Mouse (Mus musculus) forebrain, embryonic 15.5 days (tissue): ENCODE results near the gene Macrod2. TPM values are rescaled to one million over a fixed set of nuclear protein-coding genes. Genes with fewer than 3 reads are reported as not detected.

Source experiments
- ATAC-seq: fragments of 200-750 bp; cut with Nextera tagmentation; replicated peaks from 2 replicates; pipeline ENCODE4 v1.8.0; 2017; ENCODE audit warnings: mild to moderate bottlenecking, moderate TSS enrichment, moderate library complexity
- H3K27ac ChIP-seq: fragments of 300-500 bp; sonication (generic); replicated peaks from 2 replicates; pipeline ENCODE4 v1.5.1; 2015; ENCODE audit warnings: mild to moderate bottlenecking, inconsistent platforms
- H3K27me3 ChIP-seq: fragments of 300-500 bp; sonication (generic); 2 replicates; pipeline ENCODE4 v1.6.1; 2015; ENCODE audit warnings: inconsistent platforms
- H3K36me3 ChIP-seq: fragments of 300-500 bp; sonication (generic); 2 replicates; pipeline ENCODE4 v1.6.1; 2015; ENCODE audit warnings: mild to moderate bottlenecking, inconsistent platforms
- H3K4me1 ChIP-seq: fragments of 300-500 bp; sonication (generic); 2 replicates; pipeline ENCODE4 v1.6.1; 2015; ENCODE audit warnings: inconsistent platforms
- H3K4me2 ChIP-seq: fragments of 300-500 bp; sonication (generic); replicated peaks from 2 replicates; pipeline ENCODE4 v1.6.1; 2015; ENCODE audit warnings: mild to moderate bottlenecking, inconsistent platforms
- H3K4me3 ChIP-seq: fragments of 300-500 bp; sonication (generic); 2 replicates; pipeline ENCODE4 v1.5.1; 2015; ENCODE audit warnings: mild to moderate bottlenecking, inconsistent platforms
- H3K9ac ChIP-seq: fragments of 300-500 bp; sonication (generic); replicated peaks from 2 replicates; pipeline ENCODE4 v1.6.1; 2015; ENCODE audit warnings: mild to moderate bottlenecking, inconsistent platforms
- H3K9me3 ChIP-seq: fragments of 300-500 bp; sonication (generic); 2 replicates; pipeline ENCODE4 v1.6.1; 2016; ENCODE audit warnings: inconsistent platforms
- WGBS: fragments of 180-500 bp; shearing (Covaris S2); methylation state at CpG from one replicate; pipeline ENCODE4 v1.1.7; 2015; ENCODE audit warnings: mixed read lengths; 5-methylcytosine and 5-hydroxymethylcytosine counted together
- polyA plus RNA-seq: library from polyadenylated mRNA; unstranded; fragments of >200 nt; fragmentation: Nextera tagmentation; extraction: Ambion mirVana; gene quantifications from 2 replicates; pipeline ENCODE4 v1.2.1, GENCODE M21; 2015

Gene Macrod2
- polyA plus RNA-seq, 1 experiment from 2014 or later, result 93.1 TPM

DNA sequence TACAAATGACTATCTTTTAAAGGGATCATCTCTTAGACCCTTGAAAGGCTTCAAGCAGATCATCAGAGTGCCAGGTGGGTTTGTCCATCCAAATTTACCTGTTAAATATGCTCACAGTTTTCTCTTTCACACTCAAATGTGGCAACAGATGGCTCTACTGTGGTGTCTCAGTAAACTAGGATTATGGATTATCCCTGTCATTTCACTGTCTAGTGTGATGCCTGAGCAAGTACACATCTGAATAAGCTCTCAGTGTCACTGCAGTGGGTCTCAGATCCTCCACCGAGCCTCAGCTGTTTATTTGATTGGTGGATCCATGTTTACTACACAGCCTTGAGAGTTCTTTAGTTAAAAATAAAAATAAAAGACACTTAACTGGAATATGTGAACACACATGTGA, 1343.6 kb downstream of the Macrod2 start:
- Histone ChIP-seq H3K4me3 (no peak overlapping the region), H3K27ac (no peak overlapping the region), H3K4me2 (no peak overlapping the region), H3K9ac (no peak overlapping the region), H3K9me3 (no peaks in the 10 kb centered on the region), H3K27me3 (no peaks in the 10 kb centered on the region), H3K36me3 (no peaks in the 10 kb centered on the region), H3K4me1 (no peaks in the 10 kb centered on the region)
- no peak for ATAC-seq
- WGBS, result 60% methylated on average over 1 of the region's 1 CpGs

DNA sequence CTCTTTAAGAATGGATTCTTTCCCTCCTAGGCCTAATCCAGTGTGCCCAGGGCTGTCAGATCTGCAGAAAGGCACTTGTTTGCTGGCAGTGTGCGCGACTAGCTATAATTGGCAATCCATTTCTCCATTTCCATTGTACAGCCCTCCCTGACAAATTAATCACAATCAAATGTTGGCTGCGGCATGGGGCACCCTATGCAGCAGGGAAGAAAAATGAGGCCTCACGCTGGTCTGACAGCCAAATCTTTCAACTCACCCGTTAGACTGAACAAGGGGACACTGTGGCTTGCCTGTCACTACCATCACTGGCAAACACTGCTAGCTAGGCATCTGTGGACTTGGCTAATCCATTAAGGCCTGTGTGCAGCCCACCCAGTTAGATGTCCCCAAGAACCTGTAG, 1345.2 kb downstream of the Macrod2 start:
- WGBS, result 40% methylated on average over 5 of the region's 5 CpGs
- Histone ChIP-seq H3K9ac (no peak overlapping the region), H3K27ac (no peak overlapping the region), H3K4me3 (no peak overlapping the region), H3K36me3 (no peaks in the 10 kb centered on the region), H3K4me2 (no peak overlapping the region), H3K4me1 (no peaks in the 10 kb centered on the region), H3K9me3 (no peaks in the 10 kb centered on the region), H3K27me3 (no peaks in the 10 kb centered on the region)
- peak; percentile 81 for ATAC-seq

DNA sequence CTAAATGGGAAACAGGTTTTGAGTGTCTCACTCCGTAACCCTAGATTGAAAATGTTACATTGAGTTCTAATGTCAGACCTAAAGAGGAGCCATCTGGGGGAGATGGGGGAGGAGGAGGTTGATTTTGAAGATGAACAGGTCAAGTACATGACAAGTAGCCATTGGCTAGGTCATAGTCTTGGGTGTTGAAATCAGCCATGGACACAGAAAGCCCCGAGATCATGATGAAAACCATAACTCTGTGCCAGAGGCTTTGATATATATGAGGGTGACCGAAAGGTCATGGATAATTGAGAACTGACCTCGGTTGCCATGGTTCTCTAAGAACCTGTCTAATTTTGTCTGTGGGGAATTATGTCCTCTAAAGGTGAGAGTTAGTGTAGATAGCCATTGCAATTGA, 1405.1 kb downstream of the Macrod2 start:
- H3K27me3 ChIP-seq, result no peaks in the 10 kb centered on the region
- no peak overlapping the region for H3K9ac ChIP-seq
- no peak for ATAC-seq
- H3K4me3 ChIP-seq, result no peak overlapping the region
- H3K4me2 ChIP-seq, result no peak overlapping the region
- no peaks in the 10 kb centered on the region for H3K9me3 ChIP-seq
- 85% methylated on average over 4 of the region's 4 CpGs for WGBS
- no peaks in the 10 kb centered on the region for H3K36me3 ChIP-seq
- no peak overlapping the region for H3K27ac ChIP-seq
- H3K4me1 ChIP-seq, result no peaks in the 10 kb centered on the region

DNA sequence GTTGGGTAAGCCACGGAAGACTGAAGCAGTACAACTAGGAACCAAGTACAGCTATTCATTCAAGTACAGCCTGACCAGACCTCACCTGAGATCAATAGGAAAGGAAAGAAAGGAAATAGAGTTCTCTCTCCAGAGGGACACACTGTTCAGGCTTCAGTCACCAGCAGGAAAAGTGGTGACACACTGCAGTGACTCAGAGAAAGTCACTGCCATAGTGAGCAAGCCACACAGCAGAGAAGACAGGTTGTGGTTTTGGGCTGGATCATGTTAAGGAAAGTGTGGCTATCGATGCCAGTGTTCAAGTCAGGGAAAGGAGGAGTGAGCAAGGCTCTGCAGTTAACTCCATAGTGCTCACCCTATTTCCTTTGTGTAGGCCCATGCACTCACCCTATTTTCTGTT, 1405.8 kb downstream of the Macrod2 start:
- no peak overlapping the region for H3K4me2 ChIP-seq
- no peak overlapping the region for H3K27ac ChIP-seq
- H3K9ac ChIP-seq, result no peak overlapping the region
- H3K4me1 ChIP-seq, result no peaks in the 10 kb centered on the region
- no peaks in the 10 kb centered on the region for H3K9me3 ChIP-seq
- no peak overlapping the region for H3K4me3 ChIP-seq
- no peaks in the 10 kb centered on the region for H3K36me3 ChIP-seq
- H3K27me3 ChIP-seq, result no peaks in the 10 kb centered on the region
- no peak for ATAC-seq
- WGBS, result 61% methylated on average over 2 of the region's 2 CpGs

DNA sequence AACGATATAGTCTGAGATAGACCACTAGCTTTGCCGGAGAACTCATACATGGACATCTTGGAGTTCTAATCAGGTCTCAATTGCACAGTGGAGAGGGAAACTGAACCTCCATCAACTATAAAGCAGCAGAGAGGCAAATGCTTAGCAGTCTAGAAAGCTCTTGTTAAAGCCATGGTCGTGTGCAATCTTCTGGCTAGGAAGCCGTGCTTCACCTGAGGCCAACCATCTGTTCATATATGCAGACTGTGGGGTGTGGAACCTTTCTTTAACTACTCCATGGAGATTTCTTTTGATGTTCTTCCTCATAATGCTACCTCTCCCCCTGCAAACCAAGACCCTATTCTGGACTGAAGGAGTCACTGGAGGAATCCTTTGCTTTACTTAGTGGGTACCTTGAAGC, 1421.2 kb downstream of the Macrod2 start:
- ATAC-seq, result no peak
- Histone ChIP-seq H3K36me3 (no peaks in the 10 kb centered on the region), H3K27me3 (no peaks in the 10 kb centered on the region), H3K4me1 (peaks cover 8% of the 10 kb centered on the region; the same call in 1 of the 2 replicates), H3K4me2 (no peak overlapping the region), H3K9ac (no peak overlapping the region), H3K4me3 (no peak overlapping the region), H3K27ac (no peak overlapping the region), H3K9me3 (no peaks in the 10 kb centered on the region)
- WGBS, result 92% methylated on average over 4 of the region's 4 CpGs

DNA sequence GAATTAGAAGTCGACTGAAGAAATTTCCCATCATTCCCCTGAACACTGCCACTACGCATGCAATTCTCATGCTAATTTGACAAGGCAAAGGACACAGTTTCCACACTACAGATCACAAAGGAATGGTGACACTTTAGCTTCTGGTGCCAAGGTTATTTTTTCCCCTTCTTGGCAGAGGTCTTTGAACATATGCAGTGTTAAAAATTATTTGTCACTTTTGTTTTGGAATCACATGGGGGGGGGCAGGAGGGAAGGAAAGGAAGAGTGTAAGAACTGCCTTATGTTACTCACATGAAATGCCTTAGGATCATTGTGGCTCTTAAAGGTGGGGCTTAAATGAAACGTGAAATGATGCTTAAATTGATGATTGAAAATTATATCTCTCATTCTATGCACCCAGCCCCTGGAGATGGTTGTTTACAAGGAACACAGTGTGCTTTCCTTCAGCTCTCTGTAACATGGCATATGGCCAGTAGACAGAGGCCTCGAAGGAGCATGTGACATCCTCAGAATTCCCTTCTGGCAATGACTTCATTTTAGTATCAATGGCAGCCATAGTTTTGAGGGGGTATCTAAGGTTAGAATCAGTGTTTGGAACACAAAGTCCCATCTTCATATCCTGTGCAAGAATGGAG, 1422.6 kb downstream of the Macrod2 start:
- Histone ChIP-seq H3K36me3 (no peaks in the 10 kb centered on the region), H3K4me3 (no peak overlapping the region), H3K9ac (no peak overlapping the region), H3K4me1 (peaks cover 8% of the 10 kb centered on the region; the same call in 1 of the 2 replicates), H3K27me3 (no peaks in the 10 kb centered on the region), H3K9me3 (no peaks in the 10 kb centered on the region), H3K4me2 (no peak overlapping the region), H3K27ac (no peak overlapping the region)
- WGBS, result 45% methylated on average over 4 of the region's 4 CpGs
- ATAC-seq, result peak; percentile 66; the same call in 1 of the 2 replicates

DNA sequence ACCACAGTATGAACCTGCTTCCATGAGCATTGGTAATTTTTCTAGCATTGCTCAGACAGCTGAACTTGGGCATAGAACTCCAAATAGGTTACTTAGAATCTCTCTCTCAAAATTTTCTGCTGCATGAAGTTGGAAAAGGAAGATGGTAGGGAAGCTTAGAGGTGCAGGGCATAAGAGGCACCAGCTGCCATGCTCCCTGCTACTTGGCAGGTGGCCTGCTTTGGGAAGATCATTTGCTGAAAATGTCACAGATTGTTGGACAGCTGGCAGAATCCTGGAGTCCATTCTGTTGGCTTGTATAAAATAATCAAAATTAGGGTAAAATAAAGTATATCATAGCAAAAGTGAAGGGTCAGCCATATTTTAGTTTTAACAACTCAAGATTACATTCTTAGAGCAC, 1425.7 kb downstream of the Macrod2 start:
- ATAC-seq, result no peak
- Histone ChIP-seq H3K27ac (no peak overlapping the region), H3K4me2 (no peak overlapping the region), H3K4me1 (peaks cover 10% of the 10 kb centered on the region; the same call in 1 of the 2 replicates), H3K27me3 (no peaks in the 10 kb centered on the region), H3K4me3 (no peak overlapping the region), H3K9me3 (no peaks in the 10 kb centered on the region), H3K36me3 (no peaks in the 10 kb centered on the region), H3K9ac (no peak overlapping the region)

DNA sequence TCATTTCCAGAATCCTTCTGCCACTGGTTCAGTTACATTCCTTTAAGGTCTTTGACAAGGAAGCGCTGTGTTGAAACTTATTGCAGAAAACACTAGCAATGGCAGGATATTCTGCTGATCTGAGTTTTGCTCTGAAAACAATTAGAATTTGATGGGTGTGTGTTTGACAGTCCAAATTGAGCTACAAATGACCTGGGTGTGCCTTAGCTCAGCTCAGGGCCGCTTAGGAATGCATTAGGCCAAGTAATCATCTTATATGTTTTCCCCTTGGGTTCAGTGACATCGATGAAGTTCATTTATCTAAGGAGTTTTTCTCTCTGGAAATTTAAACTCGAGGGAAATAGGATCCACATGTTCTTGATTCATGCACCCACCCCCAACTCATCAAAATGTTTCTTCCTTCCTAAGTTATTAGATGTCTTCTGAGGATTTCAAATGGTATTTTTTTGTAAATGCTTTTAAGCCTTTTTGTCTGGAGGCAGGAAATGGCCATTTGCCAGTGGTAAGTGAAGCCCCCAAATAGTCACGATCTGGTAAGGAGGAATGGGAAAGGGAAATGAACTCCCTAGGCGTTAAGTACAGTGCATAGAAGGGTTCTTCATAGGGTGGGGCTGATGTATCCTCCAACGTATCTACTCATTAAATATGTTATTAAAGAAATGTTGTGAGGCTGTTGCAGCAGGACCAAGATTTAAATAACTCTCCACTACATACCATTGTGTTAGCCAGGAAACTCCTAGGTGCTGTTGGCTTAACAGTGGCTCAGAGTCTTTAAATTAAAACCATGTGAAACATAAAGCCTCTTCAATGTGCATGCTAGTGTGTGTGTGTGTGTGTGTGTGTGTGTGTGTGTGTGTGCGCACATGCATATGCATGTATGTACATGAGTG, 1430.7 kb downstream of the Macrod2 start:
- 80% methylated on average over 8 of the region's 8 CpGs for WGBS
- H3K4me3 ChIP-seq, result no peak overlapping the region

DNA sequence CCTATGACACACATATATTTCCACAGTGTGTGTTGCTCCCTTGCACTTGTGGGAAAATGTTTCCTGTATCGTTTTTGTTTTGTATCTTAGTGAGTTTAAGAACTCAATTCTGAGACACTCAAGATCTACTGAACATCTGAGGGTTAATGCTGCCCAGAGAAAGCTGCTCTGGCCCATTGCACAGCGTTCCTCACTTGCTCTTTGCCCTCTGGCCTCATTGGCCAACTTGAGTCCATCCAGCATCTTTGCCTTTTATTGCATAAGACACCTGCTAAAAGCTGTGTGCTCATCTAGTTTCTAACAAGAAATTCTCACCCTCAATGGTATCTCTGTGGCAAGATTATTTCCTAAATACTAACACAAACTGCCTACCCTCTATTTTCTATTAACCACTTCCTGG, 1435.4 kb downstream of the Macrod2 start:
- Histone ChIP-seq H3K36me3 (no peaks in the 10 kb centered on the region), H3K4me1 (no peaks in the 10 kb centered on the region), H3K27ac (no peak overlapping the region), H3K27me3 (no peaks in the 10 kb centered on the region), H3K9ac (no peak overlapping the region), H3K9me3 (no peaks in the 10 kb centered on the region), H3K4me3 (no peak overlapping the region), H3K4me2 (no peak overlapping the region)
- WGBS, result 84% methylated on average over 2 of the region's 2 CpGs
- no peak for ATAC-seq

More for the DNA sequence above, 1430.7 kb downstream of the Macrod2 start:
- Histone ChIP-seq H3K27ac (no peak overlapping the region), H3K9me3 (no peaks in the 10 kb centered on the region), H3K4me2 (no peak overlapping the region), H3K9ac (no peak overlapping the region), H3K27me3 (no peaks in the 10 kb centered on the region), H3K36me3 (no peaks in the 10 kb centered on the region), H3K4me1 (0 out of 2 replicates have a peak, but pooled peaks cover 2% of the 10 kb centered on the region)
- ATAC-seq, result no peak

DNA sequence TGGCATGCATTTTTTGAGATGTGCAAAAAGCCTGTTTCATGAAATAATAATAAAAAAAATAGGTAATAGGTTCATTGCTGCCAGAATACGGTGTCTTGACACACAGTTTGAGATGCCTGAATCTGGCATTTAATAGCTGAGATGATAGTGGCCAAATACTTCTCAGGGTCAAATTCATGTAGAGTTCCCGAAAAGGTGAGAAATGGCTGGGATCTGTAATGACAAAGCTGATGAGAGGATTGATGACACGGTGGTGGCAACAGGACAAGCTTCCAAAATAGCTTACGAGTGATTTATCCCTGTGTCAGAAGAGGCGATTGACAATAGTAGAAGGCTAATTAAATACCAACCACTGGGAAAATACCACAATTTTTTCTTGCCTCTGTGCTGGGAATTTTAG, 1436.4 kb downstream of the Macrod2 start:
- Histone ChIP-seq H3K36me3 (no peaks in the 10 kb centered on the region), H3K4me1 (no peaks in the 10 kb centered on the region), H3K9me3 (no peaks in the 10 kb centered on the region), H3K4me2 (no peak overlapping the region), H3K4me3 (no peak overlapping the region), H3K9ac (no peak overlapping the region), H3K27ac (no peak overlapping the region), H3K27me3 (no peaks in the 10 kb centered on the region)
- no peak for ATAC-seq
- 79% methylated on average over 5 of the region's 5 CpGs for WGBS

DNA sequence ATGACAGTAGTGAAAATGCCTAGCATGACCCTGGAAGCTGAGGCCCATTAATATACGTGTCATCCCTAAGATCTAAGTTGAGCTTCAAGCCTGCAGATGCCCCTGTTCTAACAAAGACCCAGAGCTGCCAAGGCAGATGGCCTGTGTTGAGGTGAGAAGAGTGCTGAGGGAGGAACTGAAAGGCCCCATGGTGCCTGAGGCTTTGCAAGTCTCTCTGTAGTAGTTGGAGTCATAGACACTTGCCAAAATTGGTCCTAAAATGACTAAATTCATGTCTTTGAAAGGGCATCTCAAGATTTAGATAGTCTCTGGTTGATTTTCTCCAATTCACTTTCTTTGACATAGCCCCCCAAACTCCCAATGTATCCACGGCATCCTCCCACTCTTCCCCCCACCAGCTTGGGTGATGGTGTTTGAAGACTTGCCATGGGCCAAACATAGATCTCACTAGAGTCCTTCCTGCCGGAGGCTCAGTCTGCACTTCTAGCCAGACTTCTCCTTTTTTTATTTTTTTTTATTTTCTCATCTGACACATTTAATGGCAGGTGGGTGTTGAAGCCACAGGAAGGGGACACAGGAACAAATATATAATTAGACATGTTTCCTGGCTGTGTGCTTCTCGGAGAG, 1439.2 kb downstream of the Macrod2 start:
- no peak overlapping the region for H3K27ac ChIP-seq
- whole genome bisulfite sequencing, result 76% methylated on average over 4 of the region's 4 CpGs
- no peak overlapping the region for H3K4me2 ChIP-seq
- H3K9me3 ChIP-seq, result no peaks in the 10 kb centered on the region
- no peak overlapping the region for H3K4me3 ChIP-seq
- H3K36me3 ChIP-seq, result no peaks in the 10 kb centered on the region
- no peak overlapping the region for H3K9ac ChIP-seq
- H3K27me3 ChIP-seq, result no peaks in the 10 kb centered on the region
- no peak for ATAC-seq
- H3K4me1 ChIP-seq, result no peaks in the 10 kb centered on the region
